Mouse (Mus musculus): ENCODE results near the gene Phkb.
"Not testable (repeated sequence)": the region's sequence is repeated elsewhere in the genome, so short reads cannot be mapped to it uniquely, and the experiment has no call there.

Phkb gene

GRCm38 (mm10) chr8:85840657-85841488, at the start of gene Phkb, which contains the start of gene Itfg1:
Gene Phkb (plus strand): TSS chr8:85840959.
Gene Itfg1 (minus strand): TSS chr8:85840921.
- peak; percentile 84 to 89 for DNase-seq

GRCm38 (mm10) chr8:85796392-85796791, 44.4 kb upstream of the Phkb start:
- DNase-seq: not testable (repeated sequence)

- DNase-seq: no peak
Measured at GRCm38 (mm10) chr8:85800164-85800563, 40.6 kb upstream of the Phkb start.

GRCm38 (mm10) chr8:85801408-85801807, 39.4 kb upstream of the Phkb start:
- no peak for DNase-seq

GRCm38 (mm10) chr8:85813621-85814020, 27.1 kb upstream of the Phkb start:
- no peak for DNase-seq

GRCm38 (mm10) chr8:85839916-85840656, 673 bp upstream of the Phkb start:
- DNase-seq: peak in 1 of 2 experiments; percentile 4

- peak; percentile 7 to 8 for DNase-seq
Measured at GRCm38 (mm10) chr8:85841489-85841795, 683 bp downstream of the Phkb start.

- DNase-seq: no peak
Measured at GRCm38 (mm10) chr8:85845887-85846286, 5.1 kb downstream of the Phkb start.

GRCm38 (mm10) chr8:85854220-85855123, 13.7 kb downstream of the Phkb start:
- DNase-seq: no peak

GRCm38 (mm10) chr8:85857227-85857896, 16.6 kb downstream of the Phkb start:
- not testable (repeated sequence) for DNase-seq

GRCm38 (mm10) chr8:85860612-85861011, 19.9 kb downstream of the Phkb start:
- no peak for DNase-seq

- no peak for DNase-seq
Measured at GRCm38 (mm10) chr8:85862381-85862780, 21.6 kb downstream of the Phkb start.

GRCm38 (mm10) chr8:85871660-85872059, 30.9 kb downstream of the Phkb start:
- peak; percentile 66 to 72 for DNase-seq

GRCm38 (mm10) chr8:85877976-85878375, 37.2 kb downstream of the Phkb start:
- peak; percentile 33 to 62 for DNase-seq

GRCm38 (mm10) chr8:85879624-85880023, 38.9 kb downstream of the Phkb start:
- no peak for DNase-seq

GRCm38 (mm10) chr8:85884811-85885210, 44.1 kb downstream of the Phkb start:
- no peak for DNase-seq

- DNase-seq: no peak
Measured at GRCm38 (mm10) chr8:85897636-85898035, 56.9 kb downstream of the Phkb start.

GRCm38 (mm10) chr8:85924991-85925390, 84.2 kb downstream of the Phkb start:
- DNase-seq: no peak

GRCm38 (mm10) chr8:85925574-85925973, 84.8 kb downstream of the Phkb start:
- no peak for DNase-seq

- DNase-seq: no peak
Measured at GRCm38 (mm10) chr8:85926107-85926506, 85.3 kb downstream of the Phkb start.

GRCm38 (mm10) chr8:85936148-85936547, 95.4 kb downstream of the Phkb start:
- no peak for DNase-seq

GRCm38 (mm10) chr8:85937343-85937742, 96.6 kb downstream of the Phkb start:
- DNase-seq: no peak

All from kidney, adult 8-10 months (tissue).